Mouse (Mus musculus) heart, adult 2 months (tissue): ENCODE results near the gene Vtcn1.

Experiments
- CTCF ChIP-seq: fragments of 200-600 bp; IDR thresholded peaks from 2 replicates; pipeline ENCODE4 v1.8.1; 2022; ENCODE audit warnings: antibody characterized with exemption, mild to moderate bottlenecking, moderate library complexity
- POLR2A ChIP-seq: fragments of 200-500 bp; IDR thresholded peaks from 2 replicates; pipeline ENCODE4 v1.6.1; 2011; ENCODE audit warnings: mild to moderate bottlenecking, low read depth, low read length, control low read depth; ENCODE audit not compliant: insufficient read depth

- no peak for TF ChIP-seq CTCF
- TF ChIP-seq POLR2A, result no peak
Measured at GRCm38 (mm10) chr3:100892383-100893335, 67.4 kb downstream of the Vtcn1 start.
